ENCODE assay signal across 23 mouse cellular contexts in genomic region chr6:128913598-128914254, GRCm38 (mm10). TPM values are rescaled to one million over a fixed set of nuclear protein-coding genes. Genes with fewer than 3 reads are reported as not detected.
DNase-seq lines count a peak whose midpoint lies in the region; ATAC-seq and TF ChIP-seq lines count a peak whose summit lies in the region.
"Had no signal": no experiment of that assay in that cellular context is flagged by ENCODE, and none has a peak within 500 bp of the region (broad histone marks: within the 10 kb centered on the region; RNA-seq: fewer than 3 reads in every experiment).

No protein-coding gene starts in this region.

- H3K27ac ChIP-seq in lung, postnatal 0 days (ENCODE audit: low read length), result no peak overlapping the region
- no peak overlapping the region for H3K27ac ChIP-seq in intestine, embryonic 15.5 days
- H3K27ac ChIP-seq: forebrain, embryonic 15.5 days; heart, embryonic 13.5 days; midbrain, embryonic 15.5 days had no signal

- ATAC-seq in lung, postnatal 0 days, result 0 out of 2 replicates have a peak, but pooled peaks have one; percentile 21
- 0 out of 2 replicates have a peak, but pooled peaks have one; percentile 51 for ATAC-seq in intestine, embryonic 15.5 days
- no peak for ATAC-seq in activated CD4-positive, CD25-positive, alpha-beta regulatory T cell, adult 4 months
- ATAC-seq: CD4-positive, CD25-positive, alpha-beta regulatory T cell, adult 4 months; forebrain, embryonic 15.5 days; midbrain, embryonic 15.5 days had no signal

- no peak overlapping the region for H3K4me2 ChIP-seq in lung, postnatal 0 days (replicated peaks; ENCODE audit: low read depth, low read length)
- no peak overlapping the region for H3K4me2 ChIP-seq in intestine, embryonic 15.5 days (replicated peaks)
- H3K4me2 ChIP-seq: forebrain, embryonic 15.5 days; heart, embryonic 13.5 days; liver, embryonic 11.5 days; midbrain, embryonic 15.5 days had no signal

- H3K36me3 ChIP-seq in lung, postnatal 0 days (ENCODE audit: insufficient read depth, low read length), result no peaks in the 10 kb centered on the region
- no peaks in the 10 kb centered on the region for H3K36me3 ChIP-seq in intestine, embryonic 15.5 days
- H3K36me3 ChIP-seq: forebrain, embryonic 15.5 days; G1E; heart, embryonic 13.5 days; midbrain, embryonic 15.5 days had no signal

- WGBS in lung, postnatal 0 days, result 58% methylated on average over 2 of the region's 2 CpGs
- WGBS in intestine, embryonic 15.5 days, result 78% methylated on average over 2 of the region's 2 CpGs

- no peak overlapping the region for H3K9ac ChIP-seq in lung, postnatal 0 days (replicated peaks; ENCODE audit: low read depth)
- no peak overlapping the region for H3K9ac ChIP-seq in intestine, embryonic 15.5 days
- H3K9ac ChIP-seq: forebrain, embryonic 15.5 days; heart, embryonic 13.5 days; midbrain, embryonic 15.5 days had no signal

- no peaks in the 10 kb centered on the region for H3K9me3 ChIP-seq in lung, postnatal 0 days (ENCODE audit: low read length)
- no peaks in the 10 kb centered on the region for H3K9me3 ChIP-seq in intestine, embryonic 15.5 days
- H3K9me3 ChIP-seq: forebrain, embryonic 15.5 days; heart, embryonic 13.5 days; midbrain, embryonic 15.5 days had no signal

- peak; percentile 44 for DNase-seq in lung, postnatal 0 days (ENCODE audit: low spot score)
- no peak for DNase-seq in lung, postnatal 10 days
- peak; percentile 4 for DNase-seq in skeletal muscle tissue, adult 2 months (ENCODE audit: low read depth, low spot score)
- DNase-seq in kidney, postnatal 4 days, result no peak
- no peak for DNase-seq in heart, postnatal 10 days
- DNase-seq: adrenal gland, adult 8-10 months; cerebellum, adult 11-12 months; cerebellum, postnatal 25 days; heart, postnatal 4 days; left cerebral cortex, postnatal 4 days; lung, postnatal 36 days had no signal

- intact Hi-C loops in heart, postnatal 10 days (cut with DNase I), result no loop called here

- no peak for TF ChIP-seq EP300 in lung, postnatal 0 days (IDR thresholded peaks at IDR 0.05)

- TF ChIP-seq CTCF in lung, postnatal 0 days (IDR thresholded peaks at IDR 0.05), result no peak

- no peaks in the 10 kb centered on the region for H3K27me3 ChIP-seq in lung, postnatal 0 days (replicated peaks; ENCODE audit: insufficient read depth, low read length)
- no peaks in the 10 kb centered on the region for H3K27me3 ChIP-seq in intestine, embryonic 15.5 days (replicated peaks)
- H3K27me3 ChIP-seq: forebrain, embryonic 15.5 days; heart, embryonic 13.5 days; midbrain, embryonic 15.5 days had no signal

- no peak overlapping the region for H3K4me3 ChIP-seq in lung, postnatal 0 days (ENCODE audit: low read depth, low read length)
- no peak overlapping the region for H3K4me3 ChIP-seq in intestine, embryonic 15.5 days (replicated peaks)
- H3K4me3 ChIP-seq: forebrain, embryonic 15.5 days; heart, embryonic 13.5 days; midbrain, embryonic 15.5 days had no signal

- peaks cover 2% of the 10 kb centered on the region; the same call in 1 of the 2 replicates for H3K4me1 ChIP-seq in lung, postnatal 0 days (ENCODE audit: insufficient read depth, low read depth, low read length)
- H3K4me1 ChIP-seq in intestine, embryonic 15.5 days (replicated peaks), result no peaks in the 10 kb centered on the region
- H3K4me1 ChIP-seq: forebrain, embryonic 15.5 days; heart, embryonic 13.5 days; midbrain, embryonic 15.5 days had no signal

RNA-seq across cellular contexts. Expression of gene Clec2g, which starts 20.5 kb away (rescaled TPM):
- polyA plus RNA-seq in lung, postnatal 0 days (2015; fragmentation: Nextera tagmentation; extraction: Ambion mirVana), result not detected in 2 replicates
- polyA plus RNA-seq in intestine, embryonic 15.5 days (2015; fragmentation: Nextera tagmentation; extraction: Ambion mirVana), result not detected in 2 replicates
- 1 to 10 TPM in 1 of 2 experiments, not detected in 1; 3.7 TPM for polyA plus RNA-seq in activated CD4-positive, CD25-positive, alpha-beta regulatory T cell, adult 4 months (2017; shearing (Covaris generic))
- total RNA-seq in heart, postnatal 10 days (2021), result 1 to 10 TPM; 2.5 to 3.5 TPM
- total RNA-seq: left cerebral cortex, postnatal 4 days had no signal
- polyA plus RNA-seq: embryonic facial prominence, embryonic 11.5 days; forebrain, embryonic 15.5 days; G1E; gonadal fat pad, adult 2 months; heart, embryonic 13.5 days; kidney, embryonic 14.5 days; liver, embryonic 11.5 days; midbrain, embryonic 15.5 days had no signal

RNA-seq across cellular contexts. Expression of gene BC035044, which starts 22.8 kb away (rescaled TPM):
- 0.58 and 1.2 TPM in 2 replicates for polyA plus RNA-seq in lung, postnatal 0 days (2015; fragmentation: Nextera tagmentation; extraction: Ambion mirVana)
- 1.7 and 1.9 TPM in 2 replicates for polyA plus RNA-seq in intestine, embryonic 15.5 days (2015; fragmentation: Nextera tagmentation; extraction: Ambion mirVana)
- polyA plus RNA-seq in activated CD4-positive, CD25-positive, alpha-beta regulatory T cell, adult 4 months (2017; shearing (Covaris generic)), result 1 to 10 TPM; 4.2 to 6.0 TPM
- total RNA-seq in heart, postnatal 10 days (2021), result under 1 TPM; 0.42 to 0.65 TPM
- polyA plus RNA-seq: G1E had no signal

RNA-seq across cellular contexts. Expression of gene Clec2i, which starts 26.3 kb away (rescaled TPM):
- polyA plus RNA-seq in lung, postnatal 0 days (2015; fragmentation: Nextera tagmentation; extraction: Ambion mirVana), result 0.11 and 0.14 TPM in 2 replicates
- polyA plus RNA-seq in intestine, embryonic 15.5 days (2015; fragmentation: Nextera tagmentation; extraction: Ambion mirVana), result 0.19 and 0.21 TPM in 2 replicates
- polyA plus RNA-seq in activated CD4-positive, CD25-positive, alpha-beta regulatory T cell, adult 4 months (2017; shearing (Covaris generic)), result 10 to 100 TPM; 55.9 to 76.5 TPM
- under 1 TPM in 1 of 2 experiments, not detected in 1; 0.10 TPM for total RNA-seq in heart, postnatal 10 days (2021)
- total RNA-seq: heart, postnatal 4 days; layer of hippocampus, adult 18-20 months; left cerebral cortex, postnatal 4 days had no signal
- polyA plus RNA-seq: embryonic facial prominence, embryonic 11.5 days; forebrain, embryonic 15.5 days; G1E; heart, embryonic 13.5 days; liver, embryonic 11.5 days; midbrain, embryonic 15.5 days had no signal

Comparison
In these comparisons a context has a peak if more than half of its experiments do, and no peak if none do; other contexts are left out.
1. DNase-seq: peak in lung, postnatal 0 days (single experiment) and skeletal muscle tissue, adult 2 months (single experiment); none in lung, postnatal 10 days (single experiment), kidney, postnatal 4 days (0 of 2) and heart, postnatal 10 days (0 of 2).
2. RNA of gene Clec2i, which starts 26.3 kb away (polyA plus RNA-seq): 55.9 to 76.5 TPM in activated CD4-positive, CD25-positive, alpha-beta regulatory T cell, adult 4 months; 0.19 to 0.21 TPM in intestine, embryonic 15.5 days and 0.11 to 0.14 TPM in lung, postnatal 0 days; every median in the first group is over 10 times any median in the second.